Mouse (Mus musculus): ENCODE results near the gene Kcnip1.

GRCm38 (mm10) chr11:33957595-33957994 lies 35.4 kb downstream of the Kcnip1 start:
- TF ChIP-seq GATA1 (IDR thresholded peaks at IDR 0.05; ENCODE audit: low read length) (no peak), TAL1 (IDR thresholded peaks at IDR 0.05; ENCODE audit: low read length) (no peak)
